Mouse (Mus musculus) heart, postnatal 14 days (tissue): ENCODE measurements around the gene Xpo1. TPM values are rescaled to one million over a fixed set of nuclear protein-coding genes. Genes with fewer than 3 reads are reported as not detected.
A peak's percentile ranks its signal among the peaks of the same experiment; 100 is the strongest.
"Not testable (repeated sequence)": the region's sequence is repeated elsewhere in the genome, so short reads cannot be mapped to it uniquely, and the experiment has no call there.

Source experiments
- DNase-seq, 2 experiments: peaks; one replicate each; pipeline ENCODE4 v3.0.0; 2021 to 2022
- intact Hi-C: fragments of 180-260 bp; cut with DNase I; formaldehyde crosslinking; loops from one replicate; pipeline ENCODE4 v1.15.1; 2025
- total RNA-seq, 2 experiments: library from RNA; stranded (reverse); gene quantifications; 2 replicates each; pipeline ENCODE4 v1.2.3; 2021

Xpo1 gene
- total RNA-seq, 2 experiments from 2014 or later, result 38.9 to 41.7 TPM

DNA sequence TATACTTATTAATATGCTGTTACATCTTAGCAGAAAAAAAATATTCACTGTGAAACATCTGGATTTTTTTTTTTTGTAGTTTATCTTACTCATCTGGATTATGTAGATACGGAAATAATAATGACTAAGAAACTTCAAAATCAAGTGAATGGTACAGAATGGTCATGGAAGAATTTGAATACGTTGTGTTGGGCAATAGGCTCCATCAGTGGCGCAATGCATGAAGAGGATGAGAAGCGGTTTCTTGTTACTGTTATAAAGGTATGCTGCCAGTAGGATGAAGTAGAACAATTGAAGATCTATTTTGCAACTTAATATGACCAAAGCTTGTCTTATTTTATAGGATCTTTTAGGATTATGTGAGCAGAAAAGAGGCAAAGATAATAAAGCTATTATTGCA is 28.6 kb downstream of the Xpo1 start:
- no peak for DNase-seq
- intact Hi-C loops, result no loop called here

DNA sequence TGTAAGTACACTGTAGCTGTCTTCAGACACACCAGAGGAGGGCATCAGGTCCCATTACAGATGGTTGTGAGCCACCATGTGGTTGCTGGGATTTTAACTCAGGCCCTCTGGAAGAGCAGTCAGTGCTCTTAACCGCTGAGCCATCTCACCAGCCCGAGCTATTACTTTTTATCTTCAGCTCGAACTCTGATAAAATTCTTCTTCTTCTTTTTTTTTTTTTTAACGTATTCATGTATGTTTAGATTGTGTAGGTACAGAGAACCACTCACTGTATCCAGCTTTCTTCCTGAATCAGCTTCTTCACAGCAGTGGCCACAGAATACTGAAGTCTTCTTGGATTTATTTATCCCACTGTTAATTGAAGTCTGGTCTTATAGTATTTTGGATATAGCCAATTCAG is 33.0 kb downstream of the Xpo1 start:
- DNase-seq, intact Hi-C loops: not testable (repeated sequence)

DNA sequence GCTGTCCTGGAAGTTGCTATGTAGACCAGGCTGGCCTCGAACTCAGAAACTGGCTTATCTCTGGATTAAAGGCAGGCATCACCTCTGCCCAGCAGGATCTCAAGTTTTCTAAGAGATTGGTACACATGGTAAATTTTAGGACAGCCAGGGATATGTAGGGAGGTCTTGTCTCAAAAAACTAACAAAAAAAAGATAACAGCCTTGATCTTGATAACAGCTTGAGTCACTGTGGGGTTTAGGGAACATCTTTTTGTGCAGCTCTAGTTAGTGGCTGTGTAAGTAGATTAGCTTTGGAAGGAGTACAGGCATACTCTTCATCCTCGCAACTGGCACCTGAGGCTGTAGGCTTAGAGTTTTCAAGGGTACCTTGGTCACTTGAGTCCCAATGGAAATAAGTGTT is 41.5 kb downstream of the Xpo1 start:
- intact Hi-C loops, result no loop called here
- no peak for DNase-seq

DNA sequence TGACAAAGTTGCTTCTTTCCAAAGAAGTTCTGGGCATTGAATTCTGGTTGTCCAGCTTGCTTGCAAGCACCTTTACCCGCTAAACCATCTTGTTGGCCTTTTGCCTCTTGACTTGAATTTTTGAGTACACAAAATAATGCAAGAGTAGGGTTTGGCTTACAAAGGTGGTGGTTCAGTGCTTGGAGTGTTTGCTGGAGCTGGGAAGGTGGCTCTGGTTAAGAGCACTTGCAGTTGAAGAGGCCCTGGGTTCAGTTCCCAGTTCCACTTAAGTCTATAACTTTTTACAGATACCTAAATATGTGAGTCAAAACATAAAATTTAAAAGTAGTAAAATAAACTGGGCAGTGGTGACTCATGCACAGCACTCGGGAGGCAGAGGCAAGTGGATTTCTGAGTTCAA is 42.5 kb downstream of the Xpo1 start:
- no peak for DNase-seq
- intact Hi-C loops, result no loop called here

DNA sequence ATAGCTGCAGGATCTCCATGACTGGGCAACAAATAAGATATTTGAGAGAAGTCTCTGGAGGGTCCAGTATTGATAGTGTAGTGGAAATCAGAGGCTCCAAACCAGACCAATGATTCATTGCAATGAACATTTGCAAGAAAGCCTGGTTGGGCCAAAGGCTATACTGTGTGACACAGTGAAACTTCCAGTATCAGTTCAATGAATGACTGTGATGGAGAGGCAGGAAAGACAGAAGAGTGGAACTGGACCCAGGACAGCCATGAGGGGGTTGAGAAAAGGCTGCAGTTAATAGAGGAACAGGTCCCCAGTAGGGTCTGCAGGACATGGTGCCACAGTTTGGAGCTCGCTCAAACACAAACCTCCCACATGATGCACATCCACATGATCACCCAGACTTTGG is 44.1 kb downstream of the Xpo1 start:
- DNase-seq, result no peak
- intact Hi-C loops, result no loop called here

DNA sequence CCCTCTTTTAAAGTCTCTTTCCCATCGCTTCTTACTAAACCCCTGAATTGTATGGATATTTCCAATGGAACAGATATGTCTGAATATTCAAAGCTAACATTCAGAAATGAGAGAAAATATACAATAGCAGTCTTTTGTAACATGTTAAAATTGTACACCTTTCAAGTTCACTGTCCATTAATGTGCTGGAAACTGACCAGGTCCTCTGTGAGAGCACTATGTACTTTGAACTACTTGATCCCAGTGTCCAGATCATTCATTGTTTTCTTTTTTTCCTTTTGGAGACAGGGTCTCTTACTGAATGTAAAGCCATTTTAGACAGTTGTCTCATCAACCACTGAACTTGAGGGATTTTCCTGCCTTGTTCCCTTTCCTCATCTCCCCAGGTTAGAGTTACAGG is 47.3 kb downstream of the Xpo1 start:
- intact Hi-C loops, result no loop called here
- no peak for DNase-seq

DNA sequence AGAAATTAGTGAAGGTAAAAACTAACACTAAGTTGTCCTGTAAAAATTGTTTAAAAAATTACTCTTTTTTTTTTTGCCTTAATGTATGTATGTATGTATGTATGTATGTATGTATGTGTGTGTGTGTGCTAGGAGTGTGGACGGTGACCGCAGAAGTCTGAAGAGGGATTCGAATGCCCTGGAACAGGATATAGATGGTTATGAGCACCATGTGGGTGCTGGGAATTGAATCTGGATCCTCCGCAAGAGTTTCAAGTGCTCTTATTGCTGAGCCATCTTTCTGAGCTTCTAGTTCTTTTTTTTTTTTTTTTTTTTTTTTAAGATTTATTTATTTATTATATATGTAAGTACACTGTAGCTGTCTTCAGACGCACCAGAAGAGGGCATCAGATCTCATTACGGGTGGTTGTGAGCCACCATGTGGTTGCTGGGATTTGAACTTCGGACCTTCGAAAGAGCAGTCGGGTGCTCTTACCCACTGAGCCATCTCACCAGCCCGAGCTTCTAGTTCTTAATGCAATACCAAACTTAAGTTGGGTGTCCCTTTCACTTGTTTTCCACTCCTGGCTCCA is 49.3 kb downstream of the Xpo1 start:
- intact Hi-C loops, DNase-seq: not testable (repeated sequence)

DNA sequence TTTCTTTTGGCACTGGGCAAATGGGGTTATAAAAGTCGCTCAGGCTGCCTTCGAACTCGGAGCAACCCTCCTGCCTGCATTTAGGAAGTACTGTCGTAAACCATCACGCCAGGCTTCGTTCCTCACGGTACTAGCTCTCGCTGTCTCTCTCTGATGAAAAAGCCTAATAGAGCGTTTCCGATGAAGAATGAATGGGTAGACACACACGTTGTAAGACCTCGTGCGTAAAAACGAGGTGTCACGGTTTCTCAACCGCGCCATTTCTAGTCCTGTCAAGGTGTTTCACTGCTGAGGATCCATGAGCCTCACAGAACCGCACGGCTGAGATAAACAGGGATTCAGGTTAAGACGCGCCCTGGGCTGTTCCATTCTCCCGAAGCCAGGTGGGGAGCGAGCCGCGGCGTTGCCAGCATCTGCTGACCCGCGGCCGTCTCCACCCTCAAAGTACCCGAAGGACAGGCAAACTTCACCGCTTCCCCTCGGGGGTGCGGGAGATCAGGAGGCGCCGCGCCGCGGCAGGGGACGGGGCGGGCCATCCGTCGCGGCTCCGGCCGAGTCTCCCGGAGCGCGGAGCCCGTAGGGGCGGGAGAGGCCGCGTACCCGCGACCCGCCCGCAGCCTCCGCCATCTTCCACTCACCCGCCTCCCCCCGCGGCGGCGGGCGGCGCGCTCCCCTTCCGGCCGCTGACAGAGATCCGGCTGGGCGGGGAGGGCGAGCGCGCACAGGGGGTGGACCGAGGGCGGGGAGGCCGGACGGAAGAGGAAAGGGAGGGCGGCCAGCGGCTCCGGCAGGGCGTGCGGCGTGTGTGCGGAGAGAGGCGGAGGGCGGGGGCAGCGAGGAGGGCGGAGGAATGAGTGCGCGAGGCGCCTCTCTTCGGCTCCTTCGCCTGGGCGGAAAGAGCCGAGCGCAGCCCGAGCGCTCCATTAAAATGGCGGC is 50.1 kb downstream of the Xpo1 start:
- intact Hi-C loops, result no loop called here
- peak; percentile 96 to 98 for DNase-seq

DNA sequence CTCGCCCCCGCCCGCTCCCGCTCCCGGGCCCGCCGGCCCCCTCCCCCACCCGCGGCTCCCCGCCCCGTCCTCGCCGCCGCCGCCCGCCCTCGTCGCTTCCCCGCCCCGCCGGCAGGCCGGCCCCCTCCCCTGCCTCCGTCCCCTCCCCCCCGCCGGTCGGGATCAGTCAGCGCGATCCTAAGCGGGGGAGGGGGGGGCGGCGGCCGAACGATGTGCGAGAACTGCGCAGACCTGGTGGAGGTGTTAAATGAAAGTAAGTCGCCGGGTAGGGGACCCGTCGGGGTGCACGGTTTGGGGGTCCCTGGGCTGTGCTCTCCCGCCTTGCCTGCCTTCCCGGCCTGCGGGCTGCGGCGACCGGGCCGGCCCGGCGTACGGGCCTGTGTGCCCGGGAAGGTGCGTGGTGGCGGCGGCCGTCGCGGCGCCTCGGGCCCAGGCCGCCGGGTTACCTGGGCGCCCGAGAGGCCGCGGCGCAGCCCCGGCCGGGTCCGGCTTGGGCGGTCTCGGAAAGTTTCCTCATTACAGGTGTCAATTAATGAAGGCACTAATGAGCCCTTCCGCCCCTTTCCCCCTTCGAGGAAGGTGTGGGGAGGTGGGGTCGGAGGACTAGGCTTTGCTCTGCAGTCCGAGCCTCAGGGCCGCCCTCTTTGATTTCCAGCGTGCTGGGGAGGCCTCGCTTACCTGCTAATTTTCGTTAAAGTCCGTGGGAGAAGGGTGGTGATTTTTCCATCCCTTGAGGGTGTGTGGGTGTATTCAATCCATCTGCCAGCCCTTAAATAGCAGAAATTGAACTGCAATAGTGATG is 51.1 kb downstream of the Xpo1 start, which contains the start of gene Usp34:
Gene Usp34, plus strand, starts transcription at position 132 of the 802 bp plus-strand sequence.
- DNase-seq, result peak; percentile 78 to 83
- intact Hi-C loops, result no loop called here

DNA sequence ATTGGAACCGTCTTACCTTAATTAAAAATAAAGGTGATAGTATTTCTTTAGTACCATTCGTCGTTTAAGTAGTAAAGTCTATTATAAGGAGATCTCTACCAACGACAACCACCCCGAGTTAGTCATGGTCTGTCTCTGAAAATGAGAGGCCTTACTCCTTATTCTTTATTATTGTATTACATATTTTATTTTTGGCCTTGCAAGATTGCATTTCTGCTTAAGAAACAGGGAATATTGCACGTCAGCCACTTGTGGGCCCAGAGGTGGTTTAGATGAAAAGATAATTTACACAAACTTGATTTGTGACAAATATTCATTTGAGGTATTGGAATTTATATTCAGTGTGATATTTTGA is 51.7 kb downstream of the Xpo1 start:
- intact Hi-C loops, result no loop called here

DNA sequence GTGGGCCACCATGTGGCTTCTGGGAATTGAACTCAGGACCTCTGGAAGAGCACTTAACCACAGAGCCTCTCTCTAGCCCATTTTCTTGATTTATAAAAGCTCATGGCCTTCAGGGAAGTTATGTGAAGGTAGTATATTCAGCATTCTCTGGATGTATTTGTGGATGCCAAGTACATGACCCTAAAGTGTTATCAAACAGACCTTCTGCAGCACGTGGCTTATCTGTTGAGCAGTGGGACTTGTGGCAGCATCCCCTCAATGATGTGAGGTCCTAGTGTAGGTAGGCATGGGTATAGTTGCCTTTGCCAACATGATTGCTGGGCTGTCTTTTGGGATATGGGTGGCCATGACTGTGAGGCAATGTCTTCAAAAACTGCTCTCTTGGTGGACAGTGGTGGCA is 57.7 kb downstream of the Xpo1 start:
- intact Hi-C loops, result no loop called here
- no peak for DNase-seq

More for the DNA sequence above, 51.7 kb downstream of the Xpo1 start:
- DNase-seq, result no peak

DNA sequence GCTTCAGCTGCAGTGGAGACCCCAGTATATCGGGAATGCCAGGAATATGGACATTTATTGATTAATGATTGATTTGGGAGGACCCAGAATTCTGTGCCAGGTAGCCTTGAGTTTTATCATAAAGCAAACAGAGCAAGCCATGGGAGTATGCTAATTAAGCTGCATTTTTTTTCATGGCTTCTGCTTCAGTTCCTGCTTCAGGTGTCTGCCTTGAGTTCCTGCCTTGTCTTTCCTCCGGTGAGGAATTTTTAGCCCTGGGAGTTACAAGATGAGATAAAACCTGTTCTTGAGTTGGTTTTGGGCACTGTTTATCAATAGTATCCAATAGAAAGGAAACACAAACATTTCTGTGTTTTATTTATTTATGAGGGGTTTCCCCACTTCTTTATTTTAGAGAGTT is 73.6 kb downstream of the Xpo1 start:
- intact Hi-C loops, result no loop called here
- no peak for DNase-seq

DNA sequence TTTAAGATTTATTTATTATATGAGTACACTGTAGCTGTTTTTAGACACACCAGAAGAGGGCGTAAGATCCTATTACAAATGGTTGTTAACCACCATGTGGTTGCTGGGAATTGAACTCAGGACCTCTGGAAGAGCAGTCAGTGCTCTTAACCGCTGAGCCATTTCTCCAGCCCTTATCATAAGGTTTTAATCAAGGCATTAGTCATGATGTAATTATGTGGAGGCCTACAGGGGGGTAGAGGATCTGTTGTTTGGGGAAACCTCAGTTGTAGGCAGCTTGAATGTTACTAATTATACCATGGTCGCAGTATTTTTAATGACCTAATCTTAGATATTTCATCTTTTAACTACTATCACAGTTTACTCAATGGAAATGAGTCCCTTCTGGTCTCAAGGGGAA is 76.3 kb downstream of the Xpo1 start:
- intact Hi-C loops, result no loop called here
- DNase-seq, result no peak

DNA sequence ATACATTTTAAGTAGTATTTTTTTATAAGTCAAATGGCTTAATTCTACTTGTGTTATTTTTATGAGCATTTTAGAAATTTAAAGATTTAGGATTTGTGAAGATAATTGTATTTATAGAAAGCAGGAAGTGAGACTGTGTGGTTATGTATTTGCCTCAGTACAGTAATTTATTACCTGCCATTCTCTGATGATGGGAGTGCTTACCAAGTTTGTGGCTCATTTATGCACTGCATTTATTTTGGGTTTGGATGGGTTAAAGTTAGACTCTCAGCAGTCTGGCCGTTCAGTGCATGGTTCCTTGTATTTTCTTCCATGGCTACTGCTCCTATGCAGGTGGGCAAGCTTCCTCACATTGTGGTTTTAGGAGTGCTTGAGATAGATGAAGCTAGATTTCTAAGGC is 79.3 kb downstream of the Xpo1 start:
- DNase-seq, result no peak
- intact Hi-C loops, result no loop called here

Other genes starting within 250 kb of the Xpo1 start
- 1 to 10 TPM; 2.9 to 3.8 TPM for gene Fam161a, start 248.5 kb upstream of the Xpo1 start, total RNA-seq
- gene Usp34, start 50.9 kb downstream of the Xpo1 start, total RNA-seq, result 10 to 100 TPM; 41.7 to 43.9 TPM
- gene Ahsa2, start 242.0 kb downstream of the Xpo1 start, total RNA-seq, result 10 to 100 TPM; 43.8 to 54.1 TPM